Mouse (Mus musculus) heart, adult 9 months (tissue): ENCODE data around the gene Naip1.
"Not testable (repeated sequence)": the region's sequence is repeated elsewhere in the genome, so short reads cannot be mapped to it uniquely, and the experiment has no call there.

Source experiments
- DNase-seq, 2 experiments: peaks; one replicate each; pipeline ENCODE4 v3.0.0; 2022; ENCODE audit warnings: low spot score in 2 of 2

The Naip1 gene

GRCm38 (mm10) chr13:100452415-100453127, at the start of gene Naip1:
Naip1 (minus strand) TSS chr13:100452869.
- not testable (repeated sequence) for DNase-seq

- DNase-seq, result not testable (repeated sequence)
These were observed 47.0 kb upstream of the Naip1 start for GRCm38 (mm10) chr13:100499625-100500024.

- DNase-seq, result no peak
These were observed 42.7 kb upstream of the Naip1 start for GRCm38 (mm10) chr13:100495337-100495736.

GRCm38 (mm10) chr13:100494370-100494769, 41.7 kb upstream of the Naip1 start:
- DNase-seq, result not testable (repeated sequence)

GRCm38 (mm10) chr13:100493313-100493712, 40.6 kb upstream of the Naip1 start:
- DNase-seq, result no peak

- peak; percentile 58 to 75 for DNase-seq
These were observed 39.6 kb upstream of the Naip1 start, which contains the start of gene Gtf2h2 for GRCm38 (mm10) chr13:100492061-100492787. Gtf2h2 (minus strand) TSS chr13:100492579.

- DNase-seq, result no peak
These were observed 39.0 kb upstream of the Naip1 start for GRCm38 (mm10) chr13:100491623-100492022.

- no peak for DNase-seq
These were observed 37.8 kb upstream of the Naip1 start for GRCm38 (mm10) chr13:100490424-100490823.

- DNase-seq, result no peak
These were observed 30.9 kb upstream of the Naip1 start for GRCm38 (mm10) chr13:100483610-100484009.

- DNase-seq, result no peak
These were observed 11.0 kb upstream of the Naip1 start for GRCm38 (mm10) chr13:100463527-100464222.

- DNase-seq, result no peak
These were observed 8.7 kb upstream of the Naip1 start for GRCm38 (mm10) chr13:100461336-100461735.

GRCm38 (mm10) chr13:100449495-100449894, 3.2 kb downstream of the Naip1 start:
- no peak for DNase-seq

- DNase-seq, result no peak
These were observed 12.6 kb downstream of the Naip1 start for GRCm38 (mm10) chr13:100440116-100440515.

- DNase-seq, result no peak
These were observed 14.0 kb downstream of the Naip1 start for GRCm38 (mm10) chr13:100438701-100439100.

- no peak for DNase-seq
These were observed 15.3 kb downstream of the Naip1 start for GRCm38 (mm10) chr13:100437322-100437825.

GRCm38 (mm10) chr13:100436556-100437163, 16.0 kb downstream of the Naip1 start:
- DNase-seq, result not testable (repeated sequence)

- not testable (repeated sequence) for DNase-seq
These were observed 32.7 kb downstream of the Naip1 start for GRCm38 (mm10) chr13:100419958-100420357.

GRCm38 (mm10) chr13:100414428-100414827, 38.2 kb downstream of the Naip1 start:
- no peak for DNase-seq

- no peak for DNase-seq
These were observed 42.8 kb downstream of the Naip1 start for GRCm38 (mm10) chr13:100409825-100410224.

GRCm38 (mm10) chr13:100409181-100409580, 43.5 kb downstream of the Naip1 start:
- DNase-seq, result no peak

- no peak for DNase-seq
These were observed 44.4 kb downstream of the Naip1 start for GRCm38 (mm10) chr13:100408242-100408641.
